Mouse (Mus musculus): ENCODE data around the gene H2-Q10. TPM values are rescaled to one million over a fixed set of nuclear protein-coding genes. Genes with fewer than 3 reads are reported as not detected.
"Not testable (repeated sequence)": the region's sequence is repeated elsewhere in the genome, so short reads cannot be mapped to it uniquely, and the experiment has no call there.

The H2-Q10 gene
- polyA plus RNA-seq, 1 experiment from 2014 or later, result 0.17 TPM

GRCm38 (mm10) chr17:35434836-35435235, 35.1 kb upstream of the H2-Q10 start:
- not testable (repeated sequence) for H3K9ac ChIP-seq; H3K36me3 ChIP-seq; H3K9me3 ChIP-seq; ATAC-seq (ENCODE audit: insufficient number of reproducible peaks, insufficient read depth, low FRiP score, low TSS enrichment); H3K27ac ChIP-seq; H3K4me2 ChIP-seq (replicated peaks); H3K4me3 ChIP-seq; H3K4me1 ChIP-seq
- peaks cover 16% of the 10 kb centered on the region; the same call in 1 of the 2 replicates for H3K27me3 ChIP-seq
- WGBS, result 10% methylated on average over 8 of the region's 8 CpGs

DNA sequence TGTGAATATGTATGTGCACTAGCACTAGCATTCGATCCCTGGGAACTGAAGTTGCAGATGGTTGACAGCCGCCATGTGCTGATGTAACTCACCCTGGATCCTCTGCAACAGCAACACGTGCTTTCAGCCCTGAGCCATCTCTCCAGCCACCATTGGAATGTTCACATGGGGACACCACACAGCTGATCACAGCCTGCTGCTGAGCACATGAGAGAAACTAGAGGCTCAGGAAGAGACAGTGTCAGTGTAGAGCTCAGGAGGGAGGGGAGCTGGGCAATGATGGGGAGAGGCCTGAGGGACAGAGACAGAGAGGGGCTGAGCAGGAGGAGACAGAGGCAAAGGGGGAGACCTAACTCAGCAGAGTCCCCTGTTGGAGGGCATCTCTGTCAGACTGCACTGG, 34.3 kb upstream of the H2-Q10 start:
- H3K9ac ChIP-seq; H3K4me2 ChIP-seq (replicated peaks); H3K27ac ChIP-seq; H3K4me1 ChIP-seq; H3K36me3 ChIP-seq; ATAC-seq (ENCODE audit: insufficient number of reproducible peaks, insufficient read depth, low FRiP score, low TSS enrichment); H3K4me3 ChIP-seq; H3K9me3 ChIP-seq: not testable (repeated sequence)
- WGBS, result 76% methylated on average over 3 of the region's 3 CpGs
- H3K27me3 ChIP-seq, result peaks cover 20% of the 10 kb centered on the region; the same call in 1 of the 2 replicates

- not testable (repeated sequence) for H3K4me3 ChIP-seq; H3K36me3 ChIP-seq; H3K4me2 ChIP-seq (replicated peaks); H3K4me1 ChIP-seq; H3K9me3 ChIP-seq; H3K9ac ChIP-seq; ATAC-seq (ENCODE audit: insufficient number of reproducible peaks, insufficient read depth, low FRiP score, low TSS enrichment); H3K27ac ChIP-seq
- WGBS, result 55% methylated on average over 1 of the region's 1 CpGs
- H3K27me3 ChIP-seq, result peaks cover 20% of the 10 kb centered on the region; the same call in 1 of the 2 replicates
These were observed 32.4 kb upstream of the H2-Q10 start for GRCm38 (mm10) chr17:35437386-35437936.

DNA sequence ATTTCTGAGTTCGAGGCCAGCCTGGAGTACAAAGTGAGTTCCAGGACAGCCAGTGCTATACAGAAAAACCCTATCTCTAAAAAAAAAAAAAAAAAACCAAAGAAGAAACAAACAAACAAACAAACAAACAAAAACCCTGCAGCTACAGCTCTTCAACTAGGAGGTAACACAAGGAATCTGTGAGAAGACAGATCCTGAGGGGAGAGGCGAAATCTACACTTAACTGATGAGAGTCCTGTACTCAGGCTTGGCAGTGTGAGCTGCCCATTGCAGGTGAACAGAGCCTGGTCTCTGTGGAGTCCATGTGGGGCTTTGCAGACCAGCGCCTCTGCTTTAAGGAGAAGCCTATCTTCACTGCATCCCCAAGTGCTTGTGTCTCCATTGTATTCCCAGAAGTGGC, 31.5 kb upstream of the H2-Q10 start:
- not testable (repeated sequence) for ATAC-seq (ENCODE audit: insufficient number of reproducible peaks, insufficient read depth, low FRiP score, low TSS enrichment); H3K27ac ChIP-seq; H3K9ac ChIP-seq; H3K4me1 ChIP-seq; H3K4me3 ChIP-seq; H3K9me3 ChIP-seq; H3K4me2 ChIP-seq (replicated peaks); H3K36me3 ChIP-seq
- H3K27me3 ChIP-seq, result peaks cover 20% of the 10 kb centered on the region; the same call in 1 of the 2 replicates
- 74% methylated on average over 3 of the region's 3 CpGs for WGBS

DNA sequence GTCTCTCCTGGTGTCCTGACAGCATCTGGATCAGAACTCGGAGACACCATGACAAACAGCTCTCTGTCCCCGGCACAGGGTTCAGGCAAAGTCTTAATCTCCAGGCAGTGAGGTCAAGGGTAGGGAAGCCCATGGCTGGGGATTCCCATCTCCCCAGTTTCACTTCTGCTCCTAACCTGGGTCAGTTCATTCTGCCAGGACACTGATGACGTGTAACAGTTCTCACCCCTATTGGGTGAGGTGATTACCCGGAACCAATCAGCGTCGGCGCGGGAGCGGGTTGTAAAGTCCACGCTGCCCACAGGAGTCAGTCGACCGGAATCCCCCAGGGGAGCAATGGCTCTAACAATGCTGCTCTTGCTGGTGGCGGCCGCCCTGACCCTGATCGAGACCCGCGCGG, 31.0 kb upstream of the H2-Q10 start, which contains the start of gene H2-Q7:
Gene H2-Q7 (plus strand): TSS at position 271 of the 400 bp plus-strand sequence.
- H3K27me3 ChIP-seq, result peaks cover 20% of the 10 kb centered on the region; the same call in 1 of the 2 replicates
- not testable (repeated sequence) for H3K4me1 ChIP-seq, H3K27ac ChIP-seq, H3K36me3 ChIP-seq, H3K9me3 ChIP-seq
- WGBS, result 2% methylated on average over 18 of the region's 18 CpGs
- peak within 1 kb of the TSS; percentile 52 for H3K4me3 ChIP-seq
- peak; percentile 78 for ATAC-seq (ENCODE audit: insufficient number of reproducible peaks, insufficient read depth, low FRiP score, low TSS enrichment)
- H3K9ac ChIP-seq, result peak within 1 kb of the TSS; percentile 68
- H3K4me2 ChIP-seq (replicated peaks), result peak within 1 kb of the TSS; percentile 76

GRCm38 (mm10) chr17:35439295-35439747, 30.6 kb upstream of the H2-Q10 start:
- H3K4me1 ChIP-seq, H3K36me3 ChIP-seq, H3K9me3 ChIP-seq, H3K27ac ChIP-seq: not testable (repeated sequence)
- Histone ChIP-seq H3K4me3 (peak overlapping the region; percentile 52), H3K9ac (peak overlapping the region; percentile 68), H3K27me3 (peaks cover 20% of the 10 kb centered on the region; the same call in 1 of the 2 replicates), H3K4me2 (replicated peaks) (peak overlapping the region; percentile 76)
- 1% methylated on average over 47 of the region's 48 CpGs for WGBS
- ATAC-seq (ENCODE audit: insufficient number of reproducible peaks, insufficient read depth, low FRiP score, low TSS enrichment), result peak; percentile 22; the same call in 1 of the 2 replicates

DNA sequence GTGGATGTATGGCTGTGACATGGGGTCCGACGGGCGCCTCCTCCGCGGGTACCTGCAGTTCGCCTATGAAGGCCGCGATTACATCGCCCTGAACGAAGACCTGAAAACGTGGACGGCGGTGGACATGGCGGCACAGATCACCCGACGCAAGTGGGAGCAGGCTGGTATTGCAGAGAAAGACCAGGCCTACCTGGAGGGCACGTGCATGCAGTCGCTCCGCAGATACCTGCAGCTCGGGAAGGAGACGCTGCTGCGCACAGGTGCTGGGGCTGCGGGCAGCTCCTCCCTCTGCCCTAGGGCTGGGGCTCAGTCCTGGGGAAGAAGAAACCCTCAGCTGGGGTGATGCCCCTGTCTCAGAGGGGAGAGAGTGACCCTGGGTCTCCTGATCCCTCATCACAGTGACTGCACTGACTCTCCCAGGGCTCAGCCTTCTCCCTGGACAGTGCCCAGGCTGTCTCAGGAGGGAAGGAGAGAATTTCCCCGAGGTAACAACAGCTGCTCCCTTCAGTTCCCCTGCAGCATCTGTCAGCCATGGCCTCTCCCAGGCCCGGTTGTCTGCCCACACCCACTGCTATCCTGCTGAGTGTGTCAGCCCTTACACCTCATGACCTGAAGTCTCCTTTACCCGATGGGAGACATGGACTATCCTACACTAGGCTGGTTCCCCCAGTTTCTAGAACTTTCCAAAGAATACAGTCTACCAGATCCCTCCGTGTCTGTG, 29.8 kb upstream of the H2-Q10 start:
- H3K9ac ChIP-seq; H3K4me1 ChIP-seq; H3K36me3 ChIP-seq; ATAC-seq (ENCODE audit: insufficient number of reproducible peaks, insufficient read depth, low FRiP score, low TSS enrichment); H3K4me3 ChIP-seq; H3K27ac ChIP-seq; H3K9me3 ChIP-seq; H3K4me2 ChIP-seq (replicated peaks): not testable (repeated sequence)
- 34% methylated on average over 27 of the region's 27 CpGs for WGBS
- H3K27me3 ChIP-seq, result peaks cover 20% of the 10 kb centered on the region; the same call in 1 of the 2 replicates

GRCm38 (mm10) chr17:35442376-35442775, 27.5 kb upstream of the H2-Q10 start:
- WGBS, result 84% methylated on average over 2 of the region's 2 CpGs
- peaks cover 17% of the 10 kb centered on the region; the same call in 1 of the 2 replicates for H3K27me3 ChIP-seq
- H3K4me1 ChIP-seq; H3K27ac ChIP-seq; H3K9ac ChIP-seq; ATAC-seq (ENCODE audit: insufficient number of reproducible peaks, insufficient read depth, low FRiP score, low TSS enrichment); H3K4me2 ChIP-seq (replicated peaks); H3K36me3 ChIP-seq; H3K4me3 ChIP-seq; H3K9me3 ChIP-seq: not testable (repeated sequence)

DNA sequence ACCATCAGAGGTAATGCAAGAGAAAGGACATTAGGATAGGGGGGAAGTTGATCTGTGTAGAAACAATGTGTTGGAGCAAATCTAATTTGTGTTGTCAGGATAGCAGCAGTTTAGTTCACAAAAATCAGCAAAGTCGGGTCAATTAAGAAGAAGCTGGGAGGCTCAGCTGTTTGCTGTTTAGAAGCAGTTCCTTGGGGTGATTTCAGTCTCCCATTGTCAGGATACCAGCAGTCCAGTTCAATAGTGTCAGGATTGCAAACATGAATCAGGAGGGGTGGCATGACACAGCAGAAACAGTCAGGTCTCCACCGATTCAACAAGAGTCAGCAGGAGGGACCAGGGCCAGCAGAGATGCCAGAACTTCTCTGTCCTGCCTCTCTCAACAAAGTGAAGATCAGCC, 25.4 kb upstream of the H2-Q10 start:
- 82% methylated on average over 2 of the region's 2 CpGs for WGBS
- not testable (repeated sequence) for H3K27me3 ChIP-seq; H3K4me3 ChIP-seq; H3K9me3 ChIP-seq; H3K9ac ChIP-seq; ATAC-seq (ENCODE audit: insufficient number of reproducible peaks, insufficient read depth, low FRiP score, low TSS enrichment); H3K4me1 ChIP-seq; H3K4me2 ChIP-seq (replicated peaks); H3K27ac ChIP-seq; H3K36me3 ChIP-seq

GRCm38 (mm10) chr17:35458247-35458646, 11.6 kb upstream of the H2-Q10 start:
- H3K4me1 ChIP-seq; H3K9ac ChIP-seq; H3K4me3 ChIP-seq; H3K27ac ChIP-seq; H3K27me3 ChIP-seq; H3K36me3 ChIP-seq; H3K4me2 ChIP-seq (replicated peaks); H3K9me3 ChIP-seq; ATAC-seq (ENCODE audit: insufficient number of reproducible peaks, insufficient read depth, low FRiP score, low TSS enrichment): not testable (repeated sequence)
- no CpG with 5 or more reads among the region's 1 CpGs for WGBS

DNA sequence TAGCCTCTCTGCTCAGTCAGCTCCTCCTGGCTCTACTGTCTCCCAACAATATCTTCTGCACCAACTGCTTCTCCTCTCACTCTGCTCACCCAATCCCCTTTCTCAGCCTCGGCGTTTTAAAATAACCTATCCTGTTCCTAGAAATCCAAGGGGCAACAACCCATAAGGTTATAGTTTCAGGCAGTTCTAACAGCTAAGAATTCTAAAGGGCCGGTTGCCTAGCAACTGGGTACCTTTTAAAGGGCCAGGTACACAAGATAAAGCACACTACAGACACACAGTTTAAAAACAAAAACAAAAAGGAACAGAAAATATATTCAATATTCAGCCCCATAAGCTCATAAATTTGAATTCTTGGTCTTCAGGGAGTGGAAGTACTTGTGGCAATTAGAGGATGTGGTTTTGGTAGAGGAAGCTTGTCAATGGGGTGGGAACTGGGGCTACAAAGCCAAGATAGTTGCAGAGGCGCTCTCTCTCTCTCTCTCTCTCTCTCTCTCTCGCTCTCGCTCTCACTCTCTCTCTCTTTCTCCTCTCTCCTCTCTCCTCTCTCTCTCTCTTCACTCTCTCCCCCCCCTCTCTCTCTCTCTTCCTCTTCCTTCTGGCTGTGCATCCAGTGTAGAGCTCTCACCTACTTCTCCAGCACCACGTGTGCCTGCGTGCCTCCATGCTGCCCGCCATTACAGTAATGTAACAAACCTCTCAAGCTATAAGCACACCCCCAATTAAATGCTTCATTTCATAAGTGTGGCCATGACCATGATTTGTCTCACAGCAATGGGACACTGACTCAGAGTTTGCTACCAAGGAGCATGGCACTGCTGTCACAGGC, 9.2 kb upstream of the H2-Q10 start:
- 74% methylated on average over 3 of the region's 9 CpGs for WGBS
- H3K4me3 ChIP-seq; H3K9me3 ChIP-seq; H3K27me3 ChIP-seq; H3K9ac ChIP-seq; ATAC-seq (ENCODE audit: insufficient number of reproducible peaks, insufficient read depth, low FRiP score, low TSS enrichment); H3K4me2 ChIP-seq (replicated peaks); H3K27ac ChIP-seq; H3K36me3 ChIP-seq; H3K4me1 ChIP-seq: not testable (repeated sequence)
